Mouse (Mus musculus) liver, embryonic 11.5 days (tissue): ENCODE data around the gene B3gnt8. TPM values are rescaled to one million over a fixed set of nuclear protein-coding genes. Genes with fewer than 3 reads are reported as not detected.
"Not testable (repeated sequence)": the region's sequence is repeated elsewhere in the genome, so short reads cannot be mapped to it uniquely, and the experiment has no call there.

Experiments used
- ATAC-seq: fragments of 200-750 bp; cut with Nextera tagmentation; replicated peaks from 2 replicates; pipeline ENCODE4 v1.8.0; 2017; ENCODE audit warnings: moderate number of reproducible peaks, mild to moderate bottlenecking, moderate TSS enrichment, moderate library complexity; ENCODE audit not compliant: low FRiP score
- DNase-seq: peaks from one replicate; pipeline ENCODE4 v3.0.0-alpha.2; 2017; ENCODE audit warnings: low spot score
- H3K27ac ChIP-seq: fragments of 300-500 bp; sonication (generic); 2 replicates; pipeline ENCODE4 v1.5.1; 2014; ENCODE audit warnings: mild to moderate bottlenecking, low read depth, low read length, control low read depth
- H3K27me3 ChIP-seq: fragments of 300-500 bp; sonication (generic); replicated peaks from 2 replicates; pipeline ENCODE4 v1.6.1; 2014; ENCODE audit warnings: low read length, mixed read lengths; ENCODE audit not compliant: control insufficient read depth, insufficient read depth
- H3K36me3 ChIP-seq: fragments of 300-500 bp; sonication (generic); 2 replicates; pipeline ENCODE4 v1.6.1; 2014; ENCODE audit warnings: mild to moderate bottlenecking, low read length, moderate library complexity, mixed read lengths; ENCODE audit not compliant: control insufficient read depth, insufficient read depth
- H3K4me1 ChIP-seq: fragments of 300-500 bp; sonication (generic); replicated peaks from 2 replicates; pipeline ENCODE4 v1.6.1; 2014; ENCODE audit warnings: low read length, mixed read lengths; ENCODE audit not compliant: control insufficient read depth, insufficient read depth
- H3K4me2 ChIP-seq: fragments of 300-500 bp; sonication (generic); 2 replicates; pipeline ENCODE4 v1.6.1; 2014; ENCODE audit warnings: mild to moderate bottlenecking, control low read depth, moderate library complexity
- H3K4me3 ChIP-seq: fragments of 300-500 bp; sonication (generic); 2 replicates; pipeline ENCODE4 v1.5.1; 2014; ENCODE audit warnings: low read depth, low read length, control low read depth
- H3K9ac ChIP-seq: fragments of 300-500 bp; sonication (generic); 2 replicates; pipeline ENCODE4 v1.6.1; 2014; ENCODE audit warnings: low read depth, low read length, control low read depth
- H3K9me3 ChIP-seq: fragments of 300-500 bp; sonication (generic); 2 replicates; pipeline ENCODE4 v1.6.1; 2016; ENCODE audit warnings: low read length, inconsistent platforms, mixed read lengths; ENCODE audit not compliant: control insufficient read depth
- WGBS: fragments of 180-500 bp; shearing (Covaris S2); extraction: QIAGEN DNeasy Blood & Tissue Kit; methylation state at CpG from one replicate; pipeline ENCODE4 v1.1.7; 2014; 5-methylcytosine and 5-hydroxymethylcytosine counted together
- polyA plus RNA-seq: library from polyadenylated mRNA; unstranded; fragments of >200 nt; fragmentation: Nextera tagmentation; extraction: Ambion mirVana; gene quantifications from 2 replicates; pipeline ENCODE4 v1.2.1, GENCODE M21; 2014

The B3gnt8 gene
- polyA plus RNA-seq, result 2.3 and 3.1 TPM in 2 replicates

- peak within 1 kb of the TSS; percentile 91 for H3K4me2 ChIP-seq
- H3K36me3 ChIP-seq, result 0 out of 2 replicates have a peak, but pooled peaks cover 3% of the 10 kb centered on the region
- 10% methylated on average over 29 of the region's 29 CpGs for WGBS
- DNase-seq, result peak; percentile 49
- no peaks in the 10 kb centered on the region for H3K9me3 ChIP-seq
- peaks cover 20% of the 10 kb centered on the region for H3K4me1 ChIP-seq
- H3K9ac ChIP-seq, result peak within 1 kb of the TSS; percentile 61
- peak within 1 kb of the TSS; percentile 73 for H3K27ac ChIP-seq
- H3K4me3 ChIP-seq, result peak within 1 kb of the TSS; percentile 54
- no peaks in the 10 kb centered on the region for H3K27me3 ChIP-seq
- 0 out of 2 replicates have a peak, but pooled peaks have one; percentile 35 for ATAC-seq
Observed at GRCm38 (mm10) chr7:25626509-25627430, at the start of gene B3gnt8. B3gnt8 (plus strand) TSS chr7:25626654.

- H3K27ac ChIP-seq, ATAC-seq, H3K9ac ChIP-seq, DNase-seq, H3K9me3 ChIP-seq, H3K27me3 ChIP-seq, H3K4me2 ChIP-seq, H3K4me1 ChIP-seq, H3K36me3 ChIP-seq, H3K4me3 ChIP-seq: not testable (repeated sequence)
- 67% methylated on average over 12 of the region's 14 CpGs for WGBS
Observed at GRCm38 (mm10) chr7:25576793-25577437, 49.5 kb upstream of the B3gnt8 start.

GRCm38 (mm10) chr7:25579441-25579840, 47.0 kb upstream of the B3gnt8 start:
- ATAC-seq, result no peak
- H3K4me3 ChIP-seq, result no peak overlapping the region
- DNase-seq, result no peak
- no peak overlapping the region for H3K27ac ChIP-seq
- H3K27me3 ChIP-seq, result no peaks in the 10 kb centered on the region
- no peak overlapping the region for H3K4me2 ChIP-seq
- H3K4me1 ChIP-seq, result peaks cover 4% of the 10 kb centered on the region; the same call in 1 of the 2 replicates
- H3K36me3 ChIP-seq, result no peaks in the 10 kb centered on the region
- 80% methylated on average over 10 of the region's 10 CpGs for WGBS
- no peak overlapping the region for H3K9ac ChIP-seq
- H3K9me3 ChIP-seq, result peaks cover 3% of the 10 kb centered on the region; the same call in 1 of the 2 replicates

- no peaks in the 10 kb centered on the region for H3K4me1 ChIP-seq
- WGBS, result 73% methylated on average over 15 of the region's 15 CpGs
- no peak for DNase-seq
Observed at GRCm38 (mm10) chr7:25582301-25582810, 44.1 kb upstream of the B3gnt8 start.

GRCm38 (mm10) chr7:25584651-25585050, 41.8 kb upstream of the B3gnt8 start:
- Histone ChIP-seq H3K9me3 (peaks cover 3% of the 10 kb centered on the region; the same call in 1 of the 2 replicates), H3K4me3 (no peak overlapping the region), H3K9ac (no peak overlapping the region), H3K4me1 (no peaks in the 10 kb centered on the region), H3K36me3 (no peaks in the 10 kb centered on the region), H3K27me3 (no peaks in the 10 kb centered on the region), H3K4me2 (no peak overlapping the region), H3K27ac (no peak overlapping the region)
- no peak for DNase-seq
- ATAC-seq, result no peak
- WGBS, result 78% methylated on average over 5 of the region's 5 CpGs

More at GRCm38 (mm10) chr7:25582301-25582810, 44.1 kb upstream of the B3gnt8 start:
- Histone ChIP-seq H3K4me2 (no peak overlapping the region), H3K27ac (no peak overlapping the region), H3K27me3 (no peaks in the 10 kb centered on the region), H3K9ac (no peak overlapping the region), H3K4me3 (no peak overlapping the region), H3K36me3 (no peaks in the 10 kb centered on the region), H3K9me3 (peaks cover 3% of the 10 kb centered on the region; the same call in 1 of the 2 replicates)
- no peak for ATAC-seq

GRCm38 (mm10) chr7:25585351-25586204, 40.9 kb upstream of the B3gnt8 start:
- ATAC-seq (no peak), DNase-seq (no peak)
- Histone ChIP-seq H3K4me2 (no peak overlapping the region), H3K4me1 (no peaks in the 10 kb centered on the region), H3K27ac (no peak overlapping the region), H3K27me3 (no peaks in the 10 kb centered on the region), H3K4me3 (no peak overlapping the region), H3K36me3 (no peaks in the 10 kb centered on the region), H3K9me3 (peaks cover 3% of the 10 kb centered on the region; the same call in 1 of the 2 replicates), H3K9ac (no peak overlapping the region)
- 71% methylated on average over 9 of the region's 9 CpGs for WGBS

- H3K4me1 ChIP-seq, result no peaks in the 10 kb centered on the region
- no peaks in the 10 kb centered on the region for H3K9me3 ChIP-seq
- no peak overlapping the region for H3K4me3 ChIP-seq
- H3K4me2 ChIP-seq, result no peak overlapping the region
- H3K36me3 ChIP-seq, result no peaks in the 10 kb centered on the region
- DNase-seq (no peak), ATAC-seq (no peak)
- no peak overlapping the region for H3K9ac ChIP-seq
- H3K27me3 ChIP-seq, result no peaks in the 10 kb centered on the region
- 86% methylated on average over 2 of the region's 2 CpGs for WGBS
- H3K27ac ChIP-seq, result no peak overlapping the region
Observed at GRCm38 (mm10) chr7:25591226-25591625, 35.2 kb upstream of the B3gnt8 start.

- 70% methylated on average over 3 of the region's 3 CpGs for WGBS
- Histone ChIP-seq H3K27ac (no peak overlapping the region), H3K36me3 (no peaks in the 10 kb centered on the region), H3K9ac (no peak overlapping the region), H3K27me3 (no peaks in the 10 kb centered on the region), H3K4me2 (no peak overlapping the region), H3K4me3 (no peak overlapping the region), H3K4me1 (no peaks in the 10 kb centered on the region), H3K9me3 (no peaks in the 10 kb centered on the region)
- no peak for DNase-seq
- no peak for ATAC-seq
Observed at GRCm38 (mm10) chr7:25593859-25594258, 32.6 kb upstream of the B3gnt8 start.
